Mouse (Mus musculus) CH12.LX (cell line): ENCODE results near the gene Slc25a15. TPM values are rescaled to one million over a fixed set of nuclear protein-coding genes. Genes with fewer than 3 reads are reported as not detected.

Experiments used
- DNase-seq: peaks from one replicate; pipeline ENCODE4 v3.0.0-alpha.2; 2013; ENCODE audit errors: extremely low read depth
- H3K27ac ChIP-seq: 2 replicates; pipeline ENCODE4 v1.5.1; 2012; ENCODE audit warnings: low read depth, mild to moderate bottlenecking, control low read depth, moderate library complexity; ENCODE audit not compliant: insufficient read depth
- H3K27me3 ChIP-seq: replicated peaks from 2 replicates; pipeline ENCODE3; 2012; ENCODE audit warnings: inconsistent platforms
- H3K36me3 ChIP-seq, 2 experiments: replicated peaks in 1 of 2; 2 replicates each; pipeline versions ENCODE3 to v1.6.1; 2012; ENCODE audit warnings: inconsistent platforms in 1 of 2, low read length in 1 of 2, mild to moderate bottlenecking in 1 of 2, mixed read lengths in 1 of 2, moderate library complexity in 1 of 2; ENCODE audit not compliant: control insufficient read depth in 1 of 2, insufficient read depth in 1 of 2
- H3K4me1 ChIP-seq, 2 experiments: 2 replicates each; pipeline ENCODE4 v1.6.1; 2012; ENCODE audit warnings: inconsistent platforms in 1 of 2, moderate library complexity in 1 of 2; ENCODE audit not compliant: insufficient read depth in 2 of 2, control insufficient read depth in 1 of 2
- H3K4me2 ChIP-seq: 2 replicates; pipeline ENCODE4 v1.6.1; 2012; ENCODE audit warnings: low read depth, mild to moderate bottlenecking, control low read depth; ENCODE audit not compliant: poor library complexity, insufficient read depth, severe bottlenecking
- H3K4me3 ChIP-seq, 3 experiments: fragments of 150-350 bp in 1 of 3; sonication (generic) in 1 of 3; replicated peaks in 1 of 3; 2 replicates each; pipeline versions ENCODE3 to v1.5.1; 2011 to 2012; ENCODE audit warnings: low read depth in 2 of 3, low read length in 2 of 3, mild to moderate bottlenecking in 2 of 3, moderate library complexity in 2 of 3, control low read depth in 1 of 3, improper control_type of control experiment in 1 of 3, inconsistent platforms in 1 of 3, mixed read lengths in 1 of 3; ENCODE audit not compliant: poor library complexity in 1 of 3
- H3K79me2 ChIP-seq: replicated peaks from 2 replicates; pipeline ENCODE4 v1.6.1; 2012; ENCODE audit warnings: mild to moderate bottlenecking, moderate library complexity; ENCODE audit not compliant: control insufficient read depth, poor library complexity, insufficient read depth, severe bottlenecking; ENCODE audit errors: extremely low read depth
- H3K9ac ChIP-seq: 2 replicates; pipeline ENCODE4 v1.6.1; 2012; ENCODE audit warnings: low read depth, mild to moderate bottlenecking, control low read depth, moderate library complexity; ENCODE audit not compliant: insufficient read depth
- H3K9me3 ChIP-seq: replicated peaks from 2 replicates; pipeline ENCODE3; 2012; ENCODE audit warnings: low read length, inconsistent platforms, mixed read lengths
- CHD1 ChIP-seq: IDR thresholded peaks from 2 replicates; pipeline ENCODE4 v1.6.1; 2012; ENCODE audit warnings: low read depth, low read length, improper control_type of control experiment, inconsistent platforms
- CTCF ChIP-seq, 2 experiments: IDR thresholded peaks in 1 of 2; conservative IDR thresholded peaks in 1 of 2; 2 replicates each; pipeline ENCODE4 v1.5.1; 2011 to 2012; ENCODE audit warnings: low read depth in 2 of 2, low read length in 2 of 2, improper control_type of control experiment in 1 of 2, inconsistent platforms in 1 of 2, mild to moderate bottlenecking in 1 of 2, moderate library complexity in 1 of 2
- JUN ChIP-seq: IDR thresholded peaks from 2 replicates; pipeline ENCODE4 v1.6.1; 2011; ENCODE audit warnings: low read depth, mild to moderate bottlenecking, low read length, improper control_type of control experiment, moderate library complexity; ENCODE audit not compliant: insufficient read depth
- JUND ChIP-seq: conservative IDR thresholded peaks from 2 replicates; pipeline ENCODE4 v1.6.1; 2011; ENCODE audit warnings: low read depth, low read length, improper control_type of control experiment
- MAZ ChIP-seq: IDR thresholded peaks from 2 replicates; pipeline ENCODE4 v1.6.1; 2012; ENCODE audit warnings: low read depth, mild to moderate bottlenecking, inconsistent platforms, low read length, improper control_type of control experiment, moderate library complexity
- MEF2A ChIP-seq: IDR thresholded peaks from 2 replicates; pipeline ENCODE4 v1.6.1; 2014; ENCODE audit warnings: low read depth, mild to moderate bottlenecking, inconsistent platforms, low read length, improper control_type of control experiment, borderline replicate concordance
- MYC ChIP-seq: IDR thresholded peaks from 2 replicates; pipeline ENCODE4 v1.6.1; 2011; ENCODE audit warnings: low read depth, mild to moderate bottlenecking, improper control_type of control experiment, low read length
- NELFE ChIP-seq: IDR thresholded peaks from 2 replicates; pipeline ENCODE4 v1.6.1; 2011; ENCODE audit warnings: low read depth, low read length, improper control_type of control experiment
- PAX5 ChIP-seq: IDR thresholded peaks from 2 replicates; pipeline ENCODE4 v1.6.1; 2012; ENCODE audit warnings: low read length, inconsistent platforms, mixed read lengths
- RAD21 ChIP-seq: IDR thresholded peaks from 2 replicates; pipeline ENCODE4 v1.6.1; 2011; ENCODE audit warnings: low read depth, mild to moderate bottlenecking, low read length, improper control_type of control experiment, moderate library complexity
- SMC3 ChIP-seq: IDR thresholded peaks from 2 replicates; pipeline ENCODE4 v1.6.1; 2011; ENCODE audit warnings: low read depth, low read length, improper control_type of control experiment
- TBP ChIP-seq: conservative IDR thresholded peaks from 2 replicates; pipeline ENCODE4 v1.6.1; 2011; ENCODE audit warnings: low read depth, low read length, improper control_type of control experiment
- TCF12 ChIP-seq: IDR thresholded peaks from 2 replicates; pipeline ENCODE4 v1.6.1; 2014; ENCODE audit warnings: low read depth, mild to moderate bottlenecking, inconsistent platforms, low read length, improper control_type of control experiment
- USF2 ChIP-seq: conservative IDR thresholded peaks from 2 replicates; pipeline ENCODE4 v1.6.1; 2011; ENCODE audit warnings: low read depth, low read length, improper control_type of control experiment
- ZKSCAN1 ChIP-seq: IDR thresholded peaks from 2 replicates; pipeline ENCODE4 v1.6.1; 2012; ENCODE audit warnings: low read depth, inconsistent platforms, low read length, improper control_type of control experiment, borderline replicate concordance
- dilution Hi-C: fragments of 300-500 bp; cut with MboI; formaldehyde crosslinking; loops from 2 replicates; pipeline ENCODE4 v1.14.3; 2020; ENCODE audit warnings: low sequenced_read_pairs; ENCODE audit not compliant: extremely low pct_unique_long_range_greater_than_20kb, extremely low pct_ligation_motif_present
- in situ Hi-C: fragments of 300-500 bp; cut with MboI; formaldehyde crosslinking; loops from 3 replicates; pipeline ENCODE4 v1.14.3; 2019; ENCODE audit warnings: low sequenced_read_pairs, low pct_ligation_motif_present, low pct_unique_long_range_greater_than_20kb, mixed read lengths
- polyA plus RNA-seq: library from polyadenylated mRNA; unstranded; fragments of >175 nt; gene quantifications from 2 replicates; pipeline ENCODE4 v1.2.1, GENCODE M21; 2012; ENCODE audit warnings: low read depth; ENCODE audit not compliant: insufficient read length
- total RNA-seq, 2 experiments: library from RNA; depleted of rRNA; stranded (reverse); fragments of 300-350 nt in 1 of 2; fragments of >200 nt in 1 of 2; gene quantifications; 2 replicates each; pipeline ENCODE4 v1.2.3; 2012 to 2014

Slc25a15 gene
- total and polyA plus RNA-seq, 3 experiments, result 5.6 to 10.3 (median 10.1) TPM

DNA sequence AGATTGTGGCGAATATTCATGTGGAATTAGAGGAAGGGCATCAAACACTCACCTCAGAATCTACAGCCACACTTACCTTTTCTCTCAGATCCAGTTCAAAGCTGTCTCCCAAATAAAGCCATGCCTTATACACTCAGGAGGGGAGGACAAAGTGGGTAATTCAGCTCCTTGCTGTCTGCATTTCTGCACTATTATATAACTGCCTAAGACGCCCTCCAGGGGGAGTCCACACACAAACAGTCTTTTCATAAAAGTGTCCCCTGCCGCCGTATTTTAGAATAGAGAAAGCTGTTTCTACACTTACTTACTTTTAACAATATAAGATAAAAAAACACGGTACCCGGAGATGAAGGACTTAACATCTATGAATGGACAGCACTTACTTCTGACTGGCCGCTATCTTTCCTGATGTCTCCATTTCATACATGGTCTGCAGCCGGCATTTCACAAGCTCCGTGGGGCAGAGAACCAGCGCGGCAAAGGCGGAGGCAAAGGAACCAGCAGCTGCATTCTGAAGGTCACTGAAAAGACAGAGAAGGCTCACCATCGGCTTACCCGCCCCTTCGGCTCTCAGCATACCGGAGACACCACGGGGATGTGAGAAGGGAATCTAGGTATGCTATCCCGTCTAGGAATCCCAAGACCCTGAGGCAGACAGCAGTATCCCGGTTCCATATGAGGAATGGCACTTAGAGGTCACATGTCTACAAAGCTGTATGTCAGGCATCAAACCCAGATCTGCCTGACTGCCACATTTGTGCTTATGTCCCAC lies 15.4 kb downstream of the Slc25a15 start:
- Histone ChIP-seq H3K4me3 (no peak overlapping the region), H3K36me3 (peaks cover 7 to 54% of the 10 kb centered on the region in 2 experiments), H3K79me2 (no peaks in the 10 kb centered on the region), H3K4me1 (peaks cover 0 to 13% of the 10 kb centered on the region in 2 experiments; a peak in 2 of 4 replicates), H3K9me3 (no peaks in the 10 kb centered on the region), H3K4me2 (no peak overlapping the region), H3K9ac (no peak overlapping the region), H3K27me3 (no peaks in the 10 kb centered on the region), H3K27ac (no peak overlapping the region)
- in situ Hi-C loops (loop anchor here (10.0 kb wide), 1 partner anchor 188 kb away; the partner anchor contains the start of gene Vps36), dilution Hi-C loops (no loop called here)
- TF ChIP-seq MYC (no peak), SMC3 (peak; percentile 13; the same call in 1 of the 2 replicates), CTCF (conservative IDR thresholded peaks at IDR 0.05 in 1 of 2, IDR thresholded peaks at IDR 0.05 in 1 of 2; ENCODE audit: low read depth in 2 of 2, low read length in 2 of 2) (peak in 1 of 2 experiments; percentile 45; a peak in 2 of 4 replicates), TBP (no peak), RAD21 (peak; percentile 3; the same call in 1 of the 2 replicates)
- no peak for DNase-seq

DNA sequence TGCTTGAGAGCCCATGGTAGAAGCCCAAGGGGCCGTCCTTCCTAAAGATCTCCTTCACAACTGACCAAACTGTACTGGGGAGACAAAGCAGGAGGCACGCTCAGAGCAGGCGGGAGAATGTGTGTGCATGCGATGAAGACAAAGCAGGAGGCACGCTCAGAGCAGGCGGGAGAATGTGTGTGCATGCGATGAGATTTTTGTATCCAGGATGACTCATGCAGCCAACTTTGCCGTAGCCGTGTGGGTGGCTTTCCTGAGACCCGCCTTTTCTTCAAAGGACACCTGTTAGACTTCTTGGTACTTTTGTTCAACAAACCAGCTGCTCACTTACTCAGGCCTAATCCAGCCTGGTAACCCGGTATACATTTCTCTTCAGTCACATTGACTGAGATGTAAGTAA lies 17.5 kb downstream of the Slc25a15 start:
- no peak overlapping the region for H3K4me3 ChIP-seq
- H3K27ac ChIP-seq, result no peak overlapping the region
- no peak for TF ChIP-seq USF2
- TF ChIP-seq JUN, result no peak
- no peak for TF ChIP-seq TCF12
- no peak for TF ChIP-seq CHD1
- TF ChIP-seq JUND, result no peak
- TF ChIP-seq MAZ, result no peak
- TF ChIP-seq CTCF (conservative IDR thresholded peaks at IDR 0.05 in 1 of 2, IDR thresholded peaks at IDR 0.05 in 1 of 2; ENCODE audit: low read depth in 2 of 2, low read length in 2 of 2), result no peak
- no peak for TF ChIP-seq MEF2A
- no peak for TF ChIP-seq ZKSCAN1
- TF ChIP-seq PAX5, result no peak
- no peak for TF ChIP-seq NELFE
- in situ Hi-C loops, result loop anchor here (10.0 kb wide), 1 partner anchor 186 kb away; the partner anchor contains the start of gene Vps36
- dilution Hi-C loops, result no loop called here
- peaks cover 7 to 56% of the 10 kb centered on the region in 2 experiments for H3K36me3 ChIP-seq
- H3K27me3 ChIP-seq, result no peaks in the 10 kb centered on the region
- no peaks in the 10 kb centered on the region for H3K79me2 ChIP-seq
- no peaks in the 10 kb centered on the region for H3K9me3 ChIP-seq
- no peak overlapping the region for H3K9ac ChIP-seq
- H3K4me2 ChIP-seq, result no peak overlapping the region
- no peak for DNase-seq
- H3K4me1 ChIP-seq, result peaks cover 0 to 13% of the 10 kb centered on the region in 2 experiments; a peak in 2 of 4 replicates
